Mouse (Mus musculus): ENCODE results near the gene Tspan33.
A peak's percentile ranks its signal among the peaks of the same experiment; 100 is the strongest.

Gene Tspan33

GRCm38 (mm10) chr6:29697548-29697947, 3.5 kb downstream of the Tspan33 start:
- no peak for DNase-seq (ENCODE audit: low read depth, low spot score)

DNA sequence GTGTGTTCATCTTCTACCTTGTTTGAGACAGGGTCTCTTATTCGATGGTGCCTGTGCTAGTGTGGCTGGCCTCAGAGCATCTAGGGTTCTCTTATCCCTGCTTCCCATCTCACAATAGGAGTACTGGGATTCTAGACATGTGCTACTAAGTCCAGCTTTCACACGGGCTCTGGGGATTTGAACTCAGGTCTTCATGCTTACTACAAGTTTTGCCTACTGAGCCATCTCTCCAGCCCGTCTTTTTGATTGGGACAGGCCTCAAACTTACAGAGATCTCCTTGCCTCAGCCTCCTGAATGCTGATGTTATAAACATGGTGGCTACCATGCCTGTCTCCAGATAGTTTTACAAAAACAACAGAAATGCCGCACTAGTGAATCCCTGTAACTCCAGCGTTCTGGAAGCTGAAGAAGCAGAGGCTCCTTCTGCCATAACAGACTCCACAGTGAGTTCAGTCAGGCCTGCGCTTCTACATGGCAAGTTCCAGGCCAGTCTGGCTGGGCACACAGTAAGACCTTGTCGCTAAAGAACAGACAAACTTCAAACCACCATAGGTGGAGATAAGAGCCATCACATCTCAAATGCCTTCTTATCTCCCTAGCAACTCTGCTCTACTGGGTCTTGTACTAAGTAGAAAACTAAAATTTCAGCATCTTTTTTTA, 5.2 kb downstream of the Tspan33 start:
- DNase-seq (ENCODE audit: low read depth, low spot score) = no peak

DNA sequence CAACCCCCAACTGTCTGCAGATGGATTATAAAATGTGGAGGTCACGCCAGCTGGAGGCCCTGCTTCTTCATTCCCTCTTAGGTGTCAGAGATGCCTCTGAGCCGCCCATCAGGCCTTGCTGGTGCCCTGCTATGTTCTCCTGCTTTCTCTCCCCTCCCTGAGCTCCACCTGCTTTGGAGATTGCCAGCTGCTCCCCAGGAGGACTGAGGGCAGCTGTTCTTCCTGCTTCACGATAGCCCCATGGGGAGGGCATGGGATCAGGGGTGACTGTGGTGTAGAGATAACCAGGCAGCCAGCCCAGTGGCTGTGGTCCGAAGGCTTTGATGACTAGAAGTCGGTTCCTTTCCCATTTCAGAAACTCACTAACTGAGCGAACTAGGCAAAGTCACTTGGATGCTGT, 7.0 kb downstream of the Tspan33 start:
- no peak for DNase-seq (ENCODE audit: low read depth, low spot score)

- no peak for DNase-seq (ENCODE audit: low read depth, low spot score)
These were observed 8.1 kb downstream of the Tspan33 start for GRCm38 (mm10) chr6:29702126-29702525.

DNA sequence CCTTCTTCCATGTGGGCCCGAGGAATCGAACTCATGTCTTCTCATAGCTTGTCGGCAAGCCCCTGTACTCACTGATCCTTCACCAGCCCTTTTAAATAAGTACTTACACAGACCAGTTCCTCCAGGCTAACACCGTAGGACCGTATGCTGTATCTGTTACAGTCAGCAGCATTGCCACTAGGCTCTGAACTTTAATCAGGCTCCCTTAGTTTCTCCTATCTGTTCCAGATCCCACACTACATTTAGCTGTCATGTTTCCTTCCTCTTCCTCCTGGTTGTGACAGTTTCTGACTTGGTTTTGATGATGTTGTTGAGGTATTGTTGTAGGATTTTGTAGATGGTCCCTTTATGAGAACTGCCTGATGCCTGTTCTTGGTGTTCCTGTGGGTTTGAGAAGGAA, 10.1 kb downstream of the Tspan33 start:
- no peak for DNase-seq (ENCODE audit: low read depth, low spot score)

DNA sequence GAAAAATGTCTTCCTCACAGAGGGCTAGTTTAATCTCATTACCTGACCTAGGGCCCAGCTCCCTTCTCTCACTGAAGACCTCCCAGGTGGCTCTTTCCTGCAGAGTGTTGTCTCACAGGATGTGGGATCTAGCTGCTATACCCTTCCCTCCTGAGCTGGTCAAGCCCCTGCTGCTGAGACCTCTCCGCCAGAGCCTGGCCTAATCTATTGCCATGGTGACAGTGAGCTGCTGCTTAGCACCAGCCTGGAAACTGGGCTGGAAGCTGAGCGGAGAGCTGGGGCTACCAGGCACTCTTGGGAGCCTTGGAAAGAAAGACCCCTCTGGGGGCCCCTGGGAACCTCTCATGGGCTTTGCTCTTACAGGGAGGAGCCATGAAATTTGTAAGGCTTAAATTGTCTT, 13.9 kb downstream of the Tspan33 start:
- no peak for DNase-seq (ENCODE audit: low read depth, low spot score)

DNA sequence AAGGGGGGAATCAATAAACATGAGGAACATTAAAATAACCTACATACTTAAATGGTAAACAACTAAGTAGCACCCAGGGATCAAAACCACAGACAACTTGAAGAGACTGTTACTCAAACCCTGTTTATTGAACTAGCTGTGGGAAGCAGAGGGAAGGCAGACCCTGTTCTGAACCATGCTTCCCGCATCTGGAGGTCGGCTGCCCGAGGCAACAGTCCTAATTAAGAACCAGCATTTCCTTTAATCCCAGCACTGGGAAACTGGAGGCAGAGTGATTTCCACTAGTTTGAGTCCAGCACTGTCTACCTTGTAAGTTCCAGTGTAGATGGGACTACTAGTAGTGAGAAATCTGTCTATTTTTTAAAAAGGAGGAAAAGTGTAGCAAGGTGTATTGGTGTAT, 17.3 kb downstream of the Tspan33 start:
- no peak for DNase-seq (ENCODE audit: low read depth, low spot score)

DNA sequence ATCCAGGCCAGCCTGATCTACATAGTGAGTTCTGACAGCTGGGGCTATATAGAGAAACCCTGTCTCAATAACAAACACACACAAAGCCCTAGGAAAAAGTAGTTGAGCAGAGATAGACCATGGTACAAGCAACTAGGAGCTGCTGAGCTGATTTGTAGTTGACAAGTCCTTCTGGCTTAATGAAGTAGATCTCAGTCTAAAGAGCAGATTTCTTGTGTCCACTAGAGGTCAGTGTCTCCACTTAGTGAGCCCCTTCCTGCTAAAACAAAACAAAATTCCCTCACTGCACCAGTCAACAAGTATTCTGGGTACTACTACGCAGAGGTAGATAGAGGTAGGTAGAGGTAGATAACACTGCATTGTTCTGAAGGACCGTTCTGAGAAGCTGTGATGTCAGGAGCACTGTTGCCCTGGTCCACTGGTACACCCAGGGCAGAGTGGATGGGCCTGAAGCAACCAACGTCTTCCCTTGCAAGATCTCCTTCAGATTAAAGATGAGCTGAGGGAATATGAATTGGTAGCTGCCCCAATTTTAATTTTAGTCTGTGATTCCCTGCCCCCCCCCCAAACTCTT, 18.1 kb downstream of the Tspan33 start:
- peak; percentile 56 for DNase-seq (ENCODE audit: low read depth, low spot score)

DNA sequence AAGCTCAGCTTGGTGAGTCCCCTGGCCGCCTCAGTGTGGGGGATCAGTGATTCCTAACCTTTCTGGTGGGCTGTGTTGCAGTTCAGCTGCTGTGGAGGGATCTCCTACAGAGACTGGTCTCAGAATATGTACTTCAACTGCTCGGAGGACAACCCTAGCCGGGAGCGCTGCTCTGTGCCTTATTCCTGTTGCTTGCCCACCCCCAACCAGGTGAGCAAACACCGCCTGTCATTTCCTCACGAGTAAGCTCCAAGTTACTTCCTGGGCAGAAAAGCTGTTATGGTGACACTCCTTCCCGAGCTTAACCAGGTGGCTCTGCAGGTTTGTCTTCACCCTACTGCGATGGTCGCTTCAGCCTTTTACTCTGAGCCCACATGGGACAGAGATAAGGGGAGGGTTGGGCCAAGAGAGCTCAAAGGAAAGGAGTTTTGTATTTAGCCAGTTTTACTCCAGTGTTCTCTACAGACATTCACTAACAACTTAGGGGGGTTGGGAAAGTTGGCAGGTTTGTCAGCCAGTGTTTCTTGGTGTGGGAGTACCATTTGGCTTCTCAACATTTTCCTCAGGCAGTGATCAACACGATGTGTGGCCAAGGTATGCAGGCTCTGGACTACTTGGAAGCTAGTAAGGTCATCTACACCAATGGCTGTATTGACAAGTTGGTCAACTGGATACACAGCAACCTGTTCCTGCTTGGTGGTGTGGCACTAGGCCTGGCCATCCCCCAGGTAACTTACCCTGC, 22.8 kb downstream of the Tspan33 start:
- no peak for DNase-seq (ENCODE audit: low read depth, low spot score)

DNA sequence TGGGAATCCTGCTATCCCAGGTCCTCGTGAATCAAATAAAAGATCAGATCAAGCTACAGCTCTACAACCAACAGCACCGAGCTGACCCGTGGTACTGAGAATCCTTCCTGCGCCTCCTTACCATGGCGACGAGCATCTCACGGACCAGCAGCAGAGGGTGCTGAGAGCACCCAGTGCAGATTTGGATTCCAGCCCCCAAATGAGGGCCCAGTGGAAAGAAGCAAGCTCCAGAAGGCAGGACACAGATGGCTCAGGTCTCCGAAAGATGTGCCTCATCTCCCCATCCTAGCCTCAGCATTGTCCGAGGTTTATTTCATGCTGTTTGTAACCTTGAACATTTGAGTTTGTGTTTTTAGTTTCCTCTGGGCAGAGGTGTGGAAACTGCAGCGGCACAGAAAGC, 23.5 kb downstream of the Tspan33 start:
- no peak for DNase-seq (ENCODE audit: low read depth, low spot score)

DNA sequence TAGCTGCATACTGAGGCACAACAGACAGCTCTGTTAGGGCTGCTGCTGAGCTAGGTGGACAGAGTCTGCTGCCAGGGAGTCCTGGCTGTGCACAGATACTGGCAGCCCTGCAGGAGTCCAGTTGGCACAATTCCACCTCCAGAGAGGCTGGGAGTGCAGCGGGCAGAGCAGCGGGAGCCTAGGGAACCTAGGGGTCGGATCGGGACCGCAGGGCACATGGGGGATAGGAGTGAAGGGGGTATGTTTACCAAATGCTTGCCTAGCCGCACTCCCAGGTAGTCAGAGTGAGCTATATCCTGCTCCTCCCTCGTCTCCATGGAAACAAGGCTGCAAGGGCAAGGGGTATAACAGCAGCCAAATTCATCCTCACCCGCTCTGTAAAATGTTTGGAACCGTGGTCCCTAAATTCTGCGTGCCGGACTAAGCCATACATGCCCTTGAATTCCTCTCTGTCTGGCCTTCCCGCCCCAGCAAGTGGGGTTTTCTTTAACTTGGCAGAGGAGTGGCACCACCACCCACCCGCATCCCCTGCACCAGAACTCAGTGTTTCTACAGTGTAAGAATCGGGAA, 24.0 kb downstream of the Tspan33 start:
- no peak for DNase-seq (ENCODE audit: low read depth, low spot score)

DNA sequence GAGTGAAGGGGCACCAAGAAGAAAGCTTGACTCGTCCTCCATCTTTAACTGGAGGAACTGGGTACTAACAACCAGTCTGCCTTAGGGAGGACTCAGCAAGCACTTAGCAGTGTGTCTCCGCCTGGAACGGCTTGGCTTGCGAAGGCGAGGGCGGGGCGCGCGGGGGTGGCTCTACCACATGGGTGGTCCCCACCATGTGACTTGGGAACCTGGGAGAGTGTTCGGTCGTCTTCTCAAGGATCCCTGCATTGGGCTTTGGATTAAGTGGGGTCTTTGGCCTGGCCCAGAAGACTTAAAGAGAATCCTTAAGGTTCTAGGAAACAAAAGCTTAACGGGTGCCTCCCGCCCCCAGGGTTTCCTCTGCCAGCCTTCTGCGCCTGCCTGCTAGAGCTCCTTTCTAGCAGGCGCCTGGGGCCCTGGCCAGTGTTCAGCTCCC, 24.9 kb downstream of the Tspan33 start:
- DNase-seq (ENCODE audit: low read depth, low spot score) = no peak

GRCm38 (mm10) chr6:29721890-29722289, 27.9 kb downstream of the Tspan33 start:
- no peak for DNase-seq (ENCODE audit: low read depth, low spot score)

DNA sequence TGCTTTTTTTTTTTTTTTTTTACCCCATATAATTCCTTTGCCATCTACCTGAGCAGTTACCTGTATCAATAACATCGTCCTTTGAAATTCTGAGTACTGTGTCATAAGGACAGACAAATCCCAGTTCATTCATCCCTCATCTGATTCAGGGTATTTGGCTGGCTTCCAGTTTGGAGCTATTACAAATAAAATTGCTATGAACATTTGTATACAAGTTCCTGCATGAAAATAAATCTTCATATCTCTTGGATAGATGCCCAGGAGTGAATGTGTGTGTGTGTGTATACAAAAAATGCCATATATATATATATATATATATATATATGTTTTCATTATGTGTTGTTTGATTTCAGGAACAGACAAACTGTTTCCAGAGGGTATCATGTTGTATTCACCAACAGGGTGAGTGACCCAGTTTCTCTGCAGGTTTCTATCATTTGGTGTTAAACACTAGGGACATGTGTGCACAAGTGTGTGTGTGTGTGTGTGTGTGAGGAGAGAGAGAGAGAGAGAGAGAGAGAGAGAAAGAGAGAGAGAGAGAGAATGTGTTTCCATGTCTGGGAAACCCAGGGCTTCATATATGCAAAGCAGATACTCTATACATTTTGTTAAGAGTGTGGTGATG, 32.7 kb downstream of the Tspan33 start:
- no peak for DNase-seq (ENCODE audit: low read depth, low spot score)

GRCm38 (mm10) chr6:29728035-29728434, 34.0 kb downstream of the Tspan33 start:
- DNase-seq (ENCODE audit: low read depth, low spot score) = no peak

- no peak for DNase-seq (ENCODE audit: low read depth, low spot score)
These were observed 35.5 kb downstream of the Tspan33 start for GRCm38 (mm10) chr6:29729491-29729890.

DNA sequence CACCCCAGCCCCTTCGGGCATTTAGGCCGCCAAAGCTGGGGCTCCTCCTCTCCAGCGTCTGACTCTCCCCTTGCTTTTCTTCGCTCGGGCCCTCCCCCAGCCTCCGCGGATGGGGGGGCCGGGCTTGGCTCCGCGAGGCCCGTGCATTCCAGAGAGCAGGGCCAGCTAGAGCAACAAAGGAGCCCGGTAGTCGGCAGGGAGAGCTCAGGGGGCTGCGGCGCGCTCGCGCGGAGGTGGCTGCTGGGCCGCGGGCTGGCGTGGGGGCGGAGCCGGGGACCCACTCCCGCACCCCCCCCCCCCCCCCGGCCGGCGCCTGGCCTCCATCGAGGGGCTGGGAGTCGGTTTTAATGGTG, 41.3 kb downstream of the Tspan33 start, which contains the start of gene Smo:
TSS of gene Smo (plus strand) at position 168 of the 353 bp plus-strand sequence.
- DNase-seq (ENCODE audit: low read depth, low spot score) = peak; percentile 82

DNA sequence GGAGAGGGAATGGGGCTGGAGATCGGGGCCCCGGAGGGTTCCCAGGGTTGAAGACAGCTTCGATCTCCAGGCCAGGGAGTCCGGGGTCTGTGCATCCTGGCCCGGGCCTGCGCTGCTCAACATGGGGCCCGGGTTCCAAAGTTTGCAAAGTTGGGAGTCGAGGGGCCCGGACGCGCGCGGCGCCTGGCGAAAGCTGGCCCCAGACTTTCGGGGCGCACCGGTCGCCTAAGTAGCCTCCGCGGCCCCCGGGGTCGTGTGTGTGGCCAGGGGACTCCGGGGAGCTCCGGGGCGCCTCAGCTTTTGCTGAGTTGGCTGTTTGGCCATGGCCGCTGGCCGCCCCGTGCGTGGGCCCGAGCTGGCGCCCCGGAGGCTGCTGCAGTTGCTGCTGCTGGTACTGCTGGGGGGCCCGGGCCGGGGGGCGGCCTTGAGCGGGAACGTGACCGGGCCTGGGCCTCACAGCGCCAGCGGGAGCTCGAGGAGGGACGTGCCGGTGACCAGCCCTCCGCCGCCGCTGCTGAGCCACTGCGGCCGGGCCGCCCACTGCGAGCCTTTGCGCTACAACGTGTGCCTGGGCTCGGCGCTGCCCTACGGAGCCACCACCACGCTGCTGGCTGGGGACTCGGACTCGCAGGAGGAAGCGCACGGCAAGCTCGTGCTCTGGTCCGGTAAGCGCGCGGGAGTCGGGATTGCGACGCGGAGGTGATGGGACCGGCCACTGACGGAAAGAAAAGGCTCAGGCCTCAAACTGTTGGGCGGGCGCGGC, 41.8 kb downstream of the Tspan33 start:
- DNase-seq (ENCODE audit: low read depth, low spot score) = peak; percentile 48

DNA sequence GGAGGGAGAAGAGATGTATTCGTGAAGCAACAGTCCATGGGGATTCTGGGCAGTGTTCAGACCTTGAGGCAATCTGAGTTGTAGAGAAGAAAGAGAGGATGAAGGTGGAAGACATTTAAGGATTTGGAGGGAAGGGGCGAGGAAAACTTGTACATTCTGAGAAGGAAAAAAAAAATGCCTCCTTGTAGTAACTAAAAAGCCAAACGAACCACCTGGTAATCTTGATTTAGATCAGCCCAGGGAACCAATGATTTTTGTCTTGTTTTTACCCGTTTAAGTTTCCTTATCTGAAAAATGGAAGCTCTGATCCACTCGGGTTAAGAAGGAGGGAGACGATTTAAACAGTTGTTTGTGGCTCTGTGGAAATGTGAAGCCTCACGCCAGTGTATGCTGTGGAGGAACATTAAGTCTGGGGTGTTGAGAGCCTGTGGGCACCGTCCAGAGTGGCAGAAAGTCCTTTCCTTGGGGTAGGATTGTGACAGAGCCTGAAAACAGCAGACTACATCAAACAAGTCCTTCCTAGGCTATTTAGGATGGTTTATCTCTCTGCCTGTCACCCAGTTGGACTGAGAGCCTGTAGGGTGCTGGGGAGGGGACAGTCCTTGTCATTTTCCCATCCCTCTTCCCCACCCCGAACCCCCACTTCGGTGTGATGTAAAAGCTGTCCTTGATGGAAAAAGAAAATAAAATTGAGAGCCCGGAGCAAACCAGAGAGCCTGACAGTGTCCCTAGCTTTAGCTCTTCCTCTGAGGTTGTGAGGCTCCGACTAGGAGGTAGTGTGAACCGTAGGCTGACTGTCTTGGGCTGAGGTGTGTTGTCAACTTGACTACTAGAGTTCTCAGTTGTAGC, 42.8 kb downstream of the Tspan33 start:
- no peak for DNase-seq (ENCODE audit: low read depth, low spot score)

DNA sequence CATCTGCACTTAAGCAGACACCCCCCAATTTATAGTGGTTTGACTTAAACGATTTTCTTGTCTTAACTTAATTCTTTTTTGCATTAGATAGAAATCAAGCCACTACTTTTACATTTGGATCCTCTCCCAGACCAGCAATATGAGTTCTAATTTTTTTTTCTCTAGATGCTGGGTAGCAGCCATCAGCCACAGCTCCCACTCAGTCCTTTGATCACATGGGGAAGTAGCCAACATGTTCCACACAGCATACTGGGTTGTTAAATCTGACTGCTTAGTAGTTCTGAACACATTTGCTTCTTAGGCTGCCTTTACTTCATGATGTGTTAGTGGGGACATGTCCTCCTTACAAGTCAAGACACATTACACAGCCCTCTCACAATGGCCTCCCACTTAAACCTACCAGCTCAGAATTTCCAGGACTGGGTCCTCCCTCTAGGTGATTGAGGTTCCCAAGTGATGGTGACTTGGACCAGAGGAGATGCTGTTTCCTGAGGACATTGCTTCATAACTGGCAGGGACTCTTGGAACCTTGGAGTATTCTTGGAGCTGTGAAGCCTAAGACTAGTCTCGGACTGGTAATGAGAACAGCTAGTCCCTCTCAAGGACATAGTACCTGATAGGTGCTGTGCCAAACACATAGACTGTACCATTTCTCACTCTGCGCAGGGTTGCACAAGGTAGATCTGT, 57.6 kb downstream of the Tspan33 start:
- DNase-seq (ENCODE audit: low read depth, low spot score) = no peak

Measured in embryo, embryonic 11.5 days (tissue).